Comparison of ENCODE assay signal across 1 mouse cellular context in genomic region chr2:120628076-120628865, GRCm38 (mm10).
TF ChIP-seq lines count a peak whose summit lies in the region.

No protein-coding gene starts in this region.

TF ChIP-seq in CH12.LX, 34 proteins besides CTCF, POLR2A, EP300 and RAD21 (continued from another document):
- TF ChIP-seq HCFC1 (IDR thresholded peaks at IDR 0.05; ENCODE audit: low read depth, low read length) (no peak), ZC3H11A (IDR thresholded peaks at IDR 0.05; ENCODE audit: low read depth, low read length) (no peak), MAZ (IDR thresholded peaks at IDR 0.05; ENCODE audit: low read depth, low read length) (0 out of 2 replicates have a peak, but pooled peaks have one; percentile 2), POLR2AphosphoS2 (IDR thresholded peaks at IDR 0.05; ENCODE audit: low read depth, low read length) (no peak), MAFK (IDR thresholded peaks at IDR 0.05; ENCODE audit: insufficient replicate concordance, low read length) (no peak), TBP (conservative IDR thresholded peaks at IDR 0.05; ENCODE audit: low read depth, low read length) (peak; percentile 94), SIN3A (IDR thresholded peaks at IDR 0.05; ENCODE audit: low read length) (no peak; the same call in 1 of the 2 replicates)
